Mouse (Mus musculus): ENCODE measurements around the gene Trappc1. TPM values are rescaled to one million over a fixed set of nuclear protein-coding genes. Genes with fewer than 3 reads are reported as not detected.

Trappc1 gene
- polyA plus RNA-seq, 1 experiment from 2014 or later: 131 TPM

- Histone ChIP-seq H3K27me3 (ENCODE audit: control insufficient read depth, insufficient read depth, low read length) (peaks cover 8% of the 10 kb centered on the region), H3K36me3 (ENCODE audit: control insufficient read depth, insufficient read depth, low read length) (no peaks in the 10 kb centered on the region), H3K4me1 (ENCODE audit: control insufficient read depth, insufficient read depth, low read length) (peaks cover 33% of the 10 kb centered on the region), H3K9me3 (replicated peaks; ENCODE audit: control insufficient read depth, low read length) (no peaks in the 10 kb centered on the region), H3K27ac (ENCODE audit: low read length) (peak within 1 kb of the TSS; percentile 84), H3K9ac (ENCODE audit: low read length) (peak within 1 kb of the TSS; percentile 76), H3K4me3 (replicated peaks; ENCODE audit: low read length) (peak within 1 kb of the TSS; percentile 59), H3K4me2 (ENCODE audit: low read depth, low read length) (peak within 1 kb of the TSS; percentile 99)
- WGBS: 10% methylated on average over 26 of the region's 26 CpGs
- peak; percentile 72; the same call in 1 of the 2 replicates for ATAC-seq (ENCODE audit: insufficient read depth, low FRiP score)
Observed at GRCm38 (mm10) chr11:69325628-69326407, 2.0 kb downstream of the Trappc1 start, which contains the start of gene Kcnab3. Gene Kcnab3 (plus strand): TSS chr11:69326258.

- Histone ChIP-seq H3K9ac (ENCODE audit: low read length) (peak overlapping the region; percentile 76), H3K27me3 (ENCODE audit: control insufficient read depth, insufficient read depth, low read length) (peaks cover 8% of the 10 kb centered on the region), H3K4me2 (ENCODE audit: low read depth, low read length) (peak overlapping the region; percentile 99), H3K27ac (ENCODE audit: low read length) (no peak overlapping the region), H3K36me3 (ENCODE audit: control insufficient read depth, insufficient read depth, low read length) (no peaks in the 10 kb centered on the region), H3K9me3 (replicated peaks; ENCODE audit: control insufficient read depth, low read length) (no peaks in the 10 kb centered on the region), H3K4me3 (replicated peaks; ENCODE audit: low read length) (peak overlapping the region; percentile 59), H3K4me1 (ENCODE audit: control insufficient read depth, insufficient read depth, low read length) (peaks cover 35% of the 10 kb centered on the region)
- WGBS: under 1% methylated on average over 45 of the region's 45 CpGs
- ATAC-seq (ENCODE audit: insufficient read depth, low FRiP score): no peak
Observed at GRCm38 (mm10) chr11:69326408-69327156, 2.8 kb downstream of the Trappc1 start.

GRCm38 (mm10) chr11:69327157-69327442 is 3.3 kb downstream of the Trappc1 start:
- Histone ChIP-seq H3K9ac (ENCODE audit: low read length) (no peak overlapping the region), H3K4me1 (ENCODE audit: control insufficient read depth, insufficient read depth, low read length) (peaks cover 32% of the 10 kb centered on the region), H3K9me3 (replicated peaks; ENCODE audit: control insufficient read depth, low read length) (no peaks in the 10 kb centered on the region), H3K27me3 (ENCODE audit: control insufficient read depth, insufficient read depth, low read length) (peaks cover 8% of the 10 kb centered on the region), H3K36me3 (ENCODE audit: control insufficient read depth, insufficient read depth, low read length) (no peaks in the 10 kb centered on the region), H3K27ac (ENCODE audit: low read length) (no peak overlapping the region), H3K4me2 (ENCODE audit: low read depth, low read length) (no peak overlapping the region), H3K4me3 (replicated peaks; ENCODE audit: low read length) (no peak overlapping the region)
- 20% methylated on average over 9 of the region's 9 CpGs for WGBS
- no peak for ATAC-seq (ENCODE audit: insufficient read depth, low FRiP score)

GRCm38 (mm10) chr11:69327648-69328047 is 3.9 kb downstream of the Trappc1 start:
- H3K27ac ChIP-seq (ENCODE audit: low read length): no peak overlapping the region
- no peak overlapping the region for H3K4me2 ChIP-seq (ENCODE audit: low read depth, low read length)
- ATAC-seq (ENCODE audit: insufficient read depth, low FRiP score): no peak
- H3K4me3 ChIP-seq (replicated peaks; ENCODE audit: low read length): no peak overlapping the region
- no peak overlapping the region for H3K9ac ChIP-seq (ENCODE audit: low read length)
- peaks cover 8% of the 10 kb centered on the region for H3K27me3 ChIP-seq (ENCODE audit: control insufficient read depth, insufficient read depth, low read length)
- no peaks in the 10 kb centered on the region for H3K36me3 ChIP-seq (ENCODE audit: control insufficient read depth, insufficient read depth, low read length)
- 47% methylated on average over 6 of the region's 6 CpGs for WGBS
- peaks cover 31% of the 10 kb centered on the region for H3K4me1 ChIP-seq (ENCODE audit: control insufficient read depth, insufficient read depth, low read length)
- H3K9me3 ChIP-seq (replicated peaks; ENCODE audit: control insufficient read depth, low read length): no peaks in the 10 kb centered on the region

GRCm38 (mm10) chr11:69328517-69328916 is 4.7 kb downstream of the Trappc1 start:
- Histone ChIP-seq H3K9ac (ENCODE audit: low read length) (no peak overlapping the region), H3K9me3 (replicated peaks; ENCODE audit: control insufficient read depth, low read length) (no peaks in the 10 kb centered on the region), H3K27me3 (ENCODE audit: control insufficient read depth, insufficient read depth, low read length) (peaks cover 8% of the 10 kb centered on the region), H3K4me1 (ENCODE audit: control insufficient read depth, insufficient read depth, low read length) (peaks cover 33% of the 10 kb centered on the region), H3K36me3 (ENCODE audit: control insufficient read depth, insufficient read depth, low read length) (no peaks in the 10 kb centered on the region), H3K4me2 (ENCODE audit: low read depth, low read length) (no peak overlapping the region), H3K27ac (ENCODE audit: low read length) (no peak overlapping the region), H3K4me3 (replicated peaks; ENCODE audit: low read length) (no peak overlapping the region)
- WGBS: 89% methylated on average over 6 of the region's 6 CpGs
- no peak for ATAC-seq (ENCODE audit: insufficient read depth, low FRiP score)

- no peak for ATAC-seq (ENCODE audit: insufficient read depth, low FRiP score)
- Histone ChIP-seq H3K4me3 (replicated peaks; ENCODE audit: low read length) (no peak overlapping the region), H3K4me2 (ENCODE audit: low read depth, low read length) (peak overlapping the region; percentile 70; the same call in 1 of the 2 replicates), H3K27me3 (ENCODE audit: control insufficient read depth, insufficient read depth, low read length) (peaks cover 8% of the 10 kb centered on the region), H3K9me3 (replicated peaks; ENCODE audit: control insufficient read depth, low read length) (no peaks in the 10 kb centered on the region), H3K27ac (ENCODE audit: low read length) (no peak overlapping the region), H3K4me1 (ENCODE audit: control insufficient read depth, insufficient read depth, low read length) (peaks cover 23% of the 10 kb centered on the region), H3K9ac (ENCODE audit: low read length) (no peak overlapping the region; the same call in 1 of the 2 replicates), H3K36me3 (ENCODE audit: control insufficient read depth, insufficient read depth, low read length) (no peaks in the 10 kb centered on the region)
- 85% methylated on average over 6 of the region's 6 CpGs for WGBS
Observed at GRCm38 (mm10) chr11:69331152-69331551, 7.4 kb downstream of the Trappc1 start.

GRCm38 (mm10) chr11:69331929-69332405 is 8.2 kb downstream of the Trappc1 start:
- Histone ChIP-seq H3K4me3 (replicated peaks; ENCODE audit: low read length) (peak overlapping the region; percentile 67), H3K4me2 (ENCODE audit: low read depth, low read length) (peak overlapping the region; percentile 70), H3K27me3 (ENCODE audit: control insufficient read depth, insufficient read depth, low read length) (peaks cover 8% of the 10 kb centered on the region), H3K27ac (ENCODE audit: low read length) (peak overlapping the region; percentile 38), H3K36me3 (ENCODE audit: control insufficient read depth, insufficient read depth, low read length) (no peaks in the 10 kb centered on the region), H3K4me1 (ENCODE audit: control insufficient read depth, insufficient read depth, low read length) (peaks cover 17% of the 10 kb centered on the region), H3K9ac (ENCODE audit: low read length) (peak overlapping the region; percentile 77), H3K9me3 (replicated peaks; ENCODE audit: control insufficient read depth, low read length) (no peaks in the 10 kb centered on the region)
- WGBS: under 1% methylated on average over 24 of the region's 24 CpGs
- ATAC-seq (ENCODE audit: insufficient read depth, low FRiP score): peak; percentile 73; the same call in 1 of the 2 replicates

- Histone ChIP-seq H3K4me2 (ENCODE audit: low read depth, low read length) (peak overlapping the region; percentile 70), H3K4me1 (ENCODE audit: control insufficient read depth, insufficient read depth, low read length) (peaks cover 17% of the 10 kb centered on the region), H3K36me3 (ENCODE audit: control insufficient read depth, insufficient read depth, low read length) (no peaks in the 10 kb centered on the region), H3K9ac (ENCODE audit: low read length) (peak overlapping the region; percentile 77; the same call in 1 of the 2 replicates), H3K4me3 (replicated peaks; ENCODE audit: low read length) (peak overlapping the region; percentile 67; the same call in 1 of the 2 replicates), H3K27ac (ENCODE audit: low read length) (peak overlapping the region; percentile 38; the same call in 1 of the 2 replicates), H3K27me3 (ENCODE audit: control insufficient read depth, insufficient read depth, low read length) (peaks cover 6% of the 10 kb centered on the region; the same call in 1 of the 2 replicates), H3K9me3 (replicated peaks; ENCODE audit: control insufficient read depth, low read length) (no peaks in the 10 kb centered on the region)
- no peak for ATAC-seq (ENCODE audit: insufficient read depth, low FRiP score)
- 29% methylated on average over 8 of the region's 8 CpGs for WGBS
Observed at GRCm38 (mm10) chr11:69332713-69333253, 9.0 kb downstream of the Trappc1 start.

- Histone ChIP-seq H3K4me2 (ENCODE audit: low read depth, low read length) (no peak overlapping the region), H3K27me3 (ENCODE audit: control insufficient read depth, insufficient read depth, low read length) (no peaks in the 10 kb centered on the region), H3K4me3 (replicated peaks; ENCODE audit: low read length) (no peak overlapping the region), H3K9me3 (replicated peaks; ENCODE audit: control insufficient read depth, low read length) (no peaks in the 10 kb centered on the region), H3K36me3 (ENCODE audit: control insufficient read depth, insufficient read depth, low read length) (no peaks in the 10 kb centered on the region), H3K4me1 (ENCODE audit: control insufficient read depth, insufficient read depth, low read length) (peaks cover 17% of the 10 kb centered on the region), H3K9ac (ENCODE audit: low read length) (no peak overlapping the region), H3K27ac (ENCODE audit: low read length) (no peak overlapping the region)
- 73% methylated on average over 3 of the region's 3 CpGs for WGBS
- no peak for ATAC-seq (ENCODE audit: insufficient read depth, low FRiP score)
Observed at GRCm38 (mm10) chr11:69333922-69334321, 10.1 kb downstream of the Trappc1 start.

Data from stomach, embryonic 16.5 days (tissue).